Mouse (Mus musculus) embryo, embryonic 11.5 days (tissue): ENCODE data around the gene Eepd1.
A peak's percentile ranks its signal among the peaks of the same experiment; 100 is the strongest.

Source experiments
- DNase-seq: peaks from one replicate; pipeline ENCODE4 v3.0.0-alpha.2; 2012; ENCODE audit warnings: low read depth, low spot score

Gene Eepd1

GRCm38 (mm10) chr9:25489221-25489960 lies 8.0 kb downstream of the Eepd1 start:
- no peak for DNase-seq

DNA sequence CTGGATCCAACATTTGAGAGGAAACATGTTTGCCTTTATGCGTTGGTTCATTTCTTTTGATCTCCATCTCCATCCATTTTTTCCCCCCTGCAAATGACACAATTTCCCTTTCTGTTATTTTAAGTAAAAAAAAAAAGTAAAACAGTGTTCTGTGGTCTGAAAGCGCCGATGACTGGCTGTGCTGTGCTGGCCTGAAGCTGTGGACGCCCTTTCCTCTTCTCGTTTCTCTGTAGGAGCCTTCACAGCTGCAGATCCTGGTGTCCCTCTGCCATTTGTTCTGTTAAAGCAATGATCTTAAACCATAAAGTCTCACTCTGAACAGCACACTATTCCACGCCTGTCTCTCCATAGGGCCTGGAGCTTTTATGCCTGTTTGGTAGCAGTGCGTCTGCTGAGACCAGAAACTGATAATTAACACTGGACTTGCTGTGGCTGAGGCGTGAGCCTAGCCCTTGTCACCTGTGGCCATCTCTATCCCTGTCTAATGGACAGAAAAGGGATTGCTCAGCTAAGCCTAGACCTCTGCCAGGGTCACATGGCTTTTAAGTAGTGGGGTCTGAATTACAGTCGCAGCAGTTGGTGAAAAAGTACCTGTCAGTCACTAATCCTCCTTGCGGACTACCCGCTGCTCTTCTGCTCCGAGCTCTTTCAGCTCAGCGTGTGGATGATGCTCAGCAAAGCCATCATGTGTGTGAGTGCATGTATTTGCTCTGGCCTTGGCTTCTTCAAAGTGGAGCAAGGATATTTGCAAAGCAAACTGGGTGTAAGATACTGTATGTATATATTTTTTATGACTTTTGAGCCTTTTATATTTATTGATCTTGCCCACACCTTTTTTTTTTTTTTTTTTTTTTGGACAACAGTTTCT lies 9.2 kb downstream of the Eepd1 start:
- DNase-seq = no peak

DNA sequence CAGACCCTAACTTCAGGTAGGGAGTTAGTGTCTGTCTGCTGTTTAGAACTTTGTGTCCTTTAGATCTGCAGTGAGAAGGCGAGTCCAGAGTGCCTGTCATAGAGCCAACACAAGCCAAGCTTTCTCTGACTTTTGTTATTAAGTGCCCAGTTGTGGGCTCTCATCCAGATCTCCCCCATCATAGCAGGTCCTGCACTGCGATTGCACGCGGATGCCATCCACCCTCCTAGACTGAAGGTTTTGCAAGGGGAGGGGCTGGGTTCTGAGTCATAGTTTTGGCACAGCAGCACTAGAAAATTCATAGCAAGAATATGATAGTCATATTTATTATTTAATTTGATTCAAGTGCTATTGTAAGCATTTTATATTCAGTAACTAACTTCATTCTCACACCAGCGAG lies 12.6 kb downstream of the Eepd1 start:
- DNase-seq = no peak

DNA sequence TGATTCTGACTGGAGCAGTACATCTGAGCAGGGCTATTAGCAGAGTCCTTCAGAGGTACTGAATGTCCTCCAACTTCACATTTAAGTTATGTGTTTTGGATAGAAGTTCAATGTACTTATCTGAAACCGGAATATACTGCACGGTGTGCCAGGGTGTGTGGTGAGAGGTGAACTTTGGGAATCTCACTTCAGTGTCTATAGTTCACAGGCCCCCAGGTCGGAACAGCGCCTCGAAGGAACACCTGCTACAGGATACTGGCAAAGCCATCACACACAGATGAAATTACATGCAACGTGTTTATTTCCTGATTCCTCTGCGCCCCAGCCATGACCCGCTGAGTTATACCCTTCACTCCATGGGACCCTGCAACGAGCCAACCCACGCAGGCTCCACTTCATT lies 14.3 kb downstream of the Eepd1 start:
- no peak for DNase-seq

GRCm38 (mm10) chr9:25496196-25496595 lies 14.8 kb downstream of the Eepd1 start:
- no peak for DNase-seq

DNA sequence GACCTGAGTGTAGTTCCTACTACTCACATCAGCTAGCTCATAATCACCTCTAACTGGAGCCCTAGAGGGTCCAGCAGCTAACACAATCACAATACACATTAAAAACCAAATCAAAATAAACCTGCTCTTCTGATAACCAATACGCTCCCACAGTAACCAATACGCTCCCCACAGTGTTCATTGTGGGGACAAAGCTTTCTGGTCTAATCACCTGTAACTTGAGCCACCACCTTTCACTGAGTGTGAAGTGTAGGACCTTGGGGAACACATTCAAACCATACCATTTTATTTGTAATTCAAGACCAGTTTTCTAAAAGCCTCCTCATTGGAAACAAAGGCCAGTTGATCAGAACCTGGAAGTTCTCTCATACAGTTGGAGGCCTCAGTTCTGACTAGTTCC lies 15.4 kb downstream of the Eepd1 start:
- DNase-seq = no peak

GRCm38 (mm10) chr9:25498770-25499169 lies 17.4 kb downstream of the Eepd1 start:
- DNase-seq = no peak

DNA sequence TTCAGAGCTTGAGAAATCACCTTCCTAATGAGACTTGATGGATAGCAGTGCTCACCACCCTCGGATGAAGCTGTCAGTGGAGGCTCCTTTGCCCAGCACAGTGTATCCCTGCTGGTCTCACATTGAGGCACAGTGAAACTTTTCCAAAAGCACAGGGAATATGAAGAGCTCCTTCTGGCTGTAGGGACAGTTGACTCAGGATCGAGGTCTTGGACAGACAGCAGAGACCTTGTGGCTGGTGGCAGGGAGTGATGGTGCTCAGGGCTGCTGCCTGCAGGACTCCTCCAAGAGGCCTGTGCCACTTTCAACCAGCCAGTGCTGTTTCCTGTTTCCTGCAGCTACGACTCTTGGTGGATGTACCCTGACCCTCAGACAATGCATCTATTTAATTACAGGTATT lies 18.0 kb downstream of the Eepd1 start:
- DNase-seq = no peak

GRCm38 (mm10) chr9:25500031-25500430 lies 18.7 kb downstream of the Eepd1 start:
- no peak for DNase-seq

DNA sequence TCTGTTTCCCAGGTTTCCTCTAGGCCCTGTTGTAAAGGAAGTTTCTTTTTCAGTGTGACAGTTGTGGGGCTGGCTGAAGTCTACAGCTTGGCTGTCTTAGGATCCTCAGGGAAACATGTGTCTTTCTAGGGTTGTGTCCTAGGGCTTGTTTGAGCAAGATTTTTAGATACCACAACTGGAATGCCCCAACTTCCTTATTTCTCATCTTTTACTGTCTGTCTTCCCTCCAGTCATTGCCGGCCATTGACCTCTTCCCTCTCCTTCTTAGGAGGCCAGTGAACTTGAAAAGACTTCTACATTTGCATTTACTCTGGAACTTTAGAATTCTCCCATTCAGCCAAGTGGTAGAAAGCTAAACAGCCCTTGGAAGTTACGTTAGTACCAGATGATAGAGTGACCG lies 27.5 kb downstream of the Eepd1 start:
- DNase-seq = no peak

GRCm38 (mm10) chr9:25510572-25510971 lies 29.2 kb downstream of the Eepd1 start:
- no peak for DNase-seq

- no peak for DNase-seq
Measured at GRCm38 (mm10) chr9:25513050-25513449, 31.7 kb downstream of the Eepd1 start.

- DNase-seq = no peak
Measured at GRCm38 (mm10) chr9:25513556-25513955, 32.2 kb downstream of the Eepd1 start.

- DNase-seq = no peak
Measured at GRCm38 (mm10) chr9:25516640-25517039, 35.3 kb downstream of the Eepd1 start.

DNA sequence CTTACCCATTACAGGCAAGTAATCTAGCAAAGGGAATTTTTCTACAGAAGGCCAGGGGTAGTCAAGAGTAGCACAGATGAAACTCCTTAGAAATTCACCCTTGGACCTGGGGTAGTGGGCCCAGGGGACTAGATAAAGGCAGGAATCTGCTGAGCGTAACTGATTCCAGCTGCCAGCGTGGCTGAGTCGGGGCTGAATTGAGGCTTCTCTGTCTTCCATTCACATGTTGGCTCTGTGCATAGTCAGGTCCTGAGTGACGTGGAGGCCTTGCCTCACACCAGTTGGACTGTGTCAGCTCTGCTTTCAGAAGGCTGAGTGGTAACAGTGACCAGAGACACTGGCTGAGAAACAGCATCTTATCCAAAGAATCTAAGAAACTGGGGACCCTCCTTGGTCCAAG lies 36.6 kb downstream of the Eepd1 start:
- DNase-seq = no peak

DNA sequence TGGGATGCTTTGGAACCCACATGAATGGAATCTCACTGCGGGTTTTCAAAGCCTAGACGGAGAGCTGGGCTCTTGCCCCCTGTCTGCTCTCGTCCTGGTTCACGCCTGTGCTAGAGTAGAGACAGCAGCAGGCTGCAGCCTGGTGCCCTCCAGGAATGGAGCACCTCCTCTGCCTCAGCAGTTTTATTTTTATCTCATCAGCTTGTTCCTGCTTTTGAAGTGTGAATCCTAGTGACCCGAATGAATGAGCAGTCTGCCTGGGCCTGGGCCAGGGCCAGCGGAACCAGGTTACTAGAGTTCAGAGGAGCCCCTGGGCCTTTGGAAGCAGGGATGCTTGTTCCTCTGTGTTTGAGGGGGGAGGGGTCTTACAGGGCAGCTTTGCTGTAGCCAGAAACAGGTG lies 37.8 kb downstream of the Eepd1 start:
- DNase-seq = no peak

DNA sequence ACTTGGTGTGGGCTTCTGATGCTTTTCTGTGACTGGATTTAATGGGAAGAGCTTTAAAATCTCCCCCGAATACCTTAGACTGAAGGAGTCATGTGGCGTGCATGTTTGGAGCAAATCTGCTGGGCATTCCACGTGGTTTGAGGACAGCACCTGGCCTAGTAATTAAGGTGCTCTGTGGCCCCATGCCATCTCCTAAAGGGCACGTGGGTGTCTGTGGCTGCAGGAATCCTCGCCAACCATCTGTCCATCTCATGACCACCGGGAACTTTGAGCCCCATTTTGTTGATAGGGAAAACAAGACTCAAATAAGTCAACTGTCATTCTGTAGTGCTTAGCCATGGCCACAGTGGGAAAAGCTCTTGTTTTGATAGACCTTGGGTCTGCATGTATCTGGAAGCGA lies 39.5 kb downstream of the Eepd1 start:
- DNase-seq = no peak

DNA sequence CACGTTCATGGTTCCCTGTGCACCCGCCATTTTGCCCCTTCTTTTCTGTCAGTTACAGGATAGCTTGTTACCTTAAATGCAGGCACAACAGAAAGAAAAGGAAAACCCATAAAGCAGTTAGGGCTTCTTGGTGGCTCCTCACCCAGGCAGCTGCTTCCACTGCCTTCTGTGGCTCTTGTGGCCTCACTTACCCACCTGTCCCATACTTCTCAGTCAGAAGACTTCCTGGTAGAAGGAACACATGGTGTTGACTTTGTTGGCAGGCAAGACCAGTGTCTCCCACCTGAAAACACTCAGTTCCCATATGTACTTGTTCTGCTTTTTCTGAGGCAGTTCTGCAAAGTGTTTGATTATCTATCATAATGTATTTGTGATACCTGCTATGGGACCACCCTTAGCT lies 40.5 kb downstream of the Eepd1 start:
- DNase-seq = no peak

DNA sequence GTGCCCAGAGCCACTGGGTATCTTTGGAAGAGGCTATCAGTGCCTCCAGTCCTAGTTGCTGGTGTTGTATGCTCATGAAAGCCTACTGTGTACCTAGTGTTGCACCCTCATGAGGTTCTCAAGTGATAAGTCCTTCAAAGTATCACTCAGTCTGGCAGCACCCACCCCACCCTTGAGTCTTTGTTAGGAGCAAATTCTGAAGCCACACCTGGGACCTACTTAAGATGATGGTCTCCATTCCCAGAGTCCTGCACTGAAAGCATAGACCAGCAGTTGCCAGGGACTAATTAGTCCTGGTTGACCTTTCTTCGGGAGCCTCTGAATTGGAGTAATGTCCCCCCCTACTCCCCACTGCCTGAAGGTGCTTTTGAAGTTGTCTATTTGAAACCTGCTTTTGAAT lies 45.2 kb downstream of the Eepd1 start:
- DNase-seq = no peak

DNA sequence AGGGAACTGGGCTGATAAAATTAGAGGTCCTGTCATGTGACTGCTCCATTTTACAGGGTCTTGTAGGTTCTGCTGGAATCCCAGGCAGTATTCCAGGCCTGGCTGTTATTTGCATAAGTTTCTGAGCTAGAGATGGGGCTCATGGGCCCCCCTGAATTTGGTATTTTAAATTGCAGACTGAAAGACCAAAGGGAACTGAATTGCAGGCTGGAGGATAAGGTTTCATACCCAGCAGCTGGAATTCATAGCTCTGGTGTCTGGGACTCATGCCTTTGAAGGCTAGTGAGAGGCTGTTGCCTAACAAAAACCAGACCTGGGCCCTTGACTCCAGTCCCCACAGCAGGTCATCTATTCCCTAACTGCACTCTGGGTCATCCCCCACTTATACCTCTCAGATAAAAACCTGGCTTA lies 45.6 kb downstream of the Eepd1 start:
- DNase-seq = peak; percentile 42

- peak; percentile 23 for DNase-seq
Measured at GRCm38 (mm10) chr9:25527359-25528038, 46.2 kb downstream of the Eepd1 start.

DNA sequence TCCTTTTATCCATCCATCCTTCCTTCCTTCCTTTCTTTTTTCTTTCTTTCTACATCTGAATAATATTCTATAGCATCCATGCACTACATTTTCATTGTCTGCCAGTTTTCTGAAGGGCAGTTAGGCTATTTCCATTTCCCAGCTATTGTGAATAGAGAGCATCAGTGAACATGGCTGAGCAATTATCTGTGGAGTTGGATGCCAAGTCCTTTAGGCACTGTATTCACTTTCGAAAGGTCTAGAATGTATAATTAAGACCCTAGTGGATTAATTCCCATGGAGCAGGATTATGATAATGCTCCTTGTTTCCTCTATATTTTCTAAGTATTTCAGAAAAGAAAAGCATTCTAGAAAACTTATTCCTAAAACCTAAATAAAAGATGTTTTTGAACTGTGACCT lies 50.3 kb downstream of the Eepd1 start:
- no peak for DNase-seq
